12 mouse cellular contexts compared by ENCODE assay signal in the genomic region with DNA sequence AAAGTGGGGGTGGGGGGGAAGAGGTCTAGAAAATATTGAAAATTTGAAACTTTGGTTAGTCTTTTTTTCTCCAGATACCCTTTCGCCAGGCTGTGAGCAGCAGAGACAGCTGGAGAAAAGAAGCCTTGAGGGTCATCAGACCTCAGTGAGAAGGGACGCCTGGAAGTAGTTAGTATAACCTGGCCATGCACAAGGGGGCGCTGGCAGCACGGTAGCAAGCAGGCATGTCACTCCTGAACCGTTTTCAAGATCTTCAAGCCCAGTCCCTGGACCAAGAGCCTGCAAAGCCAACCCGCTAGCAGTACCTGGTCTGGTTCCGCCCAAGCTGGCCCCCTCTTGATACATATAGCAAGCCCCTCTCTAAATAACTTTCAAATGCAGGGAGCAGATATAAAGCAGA.
A peak's percentile ranks its signal among the peaks of the same experiment; 100 is the strongest.
DNase-seq lines count a peak whose midpoint lies in the region; ATAC-seq and TF ChIP-seq lines count a peak whose summit lies in the region.
"Had no signal": no experiment of that assay in that cellular context is flagged by ENCODE, and none has a peak within 500 bp of the region (broad histone marks: within the 10 kb centered on the region; RNA-seq: fewer than 3 reads in every experiment).

No protein-coding gene starts in this region.

- no peak for TF ChIP-seq POLR2A in cortical plate, adult 2 months (IDR thresholded peaks at IDR 0.05; ENCODE audit: extremely low read depth, insufficient read depth, low read length)

- WGBS in neural tube, embryonic 15.5 days, result 77% methylated on average over 7 of the region's 7 CpGs
- 77% methylated on average over 7 of the region's 7 CpGs for WGBS in hindbrain, embryonic 13.5 days

- no peaks in the 10 kb centered on the region for H3K4me1 ChIP-seq in cortical plate, adult 2 months (ENCODE audit: control insufficient read depth, insufficient read depth, low read length)
- no peaks in the 10 kb centered on the region for H3K4me1 ChIP-seq in neural tube, embryonic 15.5 days
- no peaks in the 10 kb centered on the region for H3K4me1 ChIP-seq in hindbrain, embryonic 13.5 days (replicated peaks)
- H3K4me1 ChIP-seq: neural tube, embryonic 12.5 days had no signal

- no peak overlapping the region for H3K9ac ChIP-seq in neural tube, embryonic 15.5 days (replicated peaks)
- H3K9ac ChIP-seq in hindbrain, embryonic 13.5 days, result no peak overlapping the region
- H3K9ac ChIP-seq: neural tube, embryonic 12.5 days had no signal

- no peaks in the 10 kb centered on the region for H3K27me3 ChIP-seq in neural tube, embryonic 15.5 days (replicated peaks)
- H3K27me3 ChIP-seq in hindbrain, embryonic 13.5 days, result no peaks in the 10 kb centered on the region
- H3K27me3 ChIP-seq: neural tube, embryonic 12.5 days had no signal

- H3K9me3 ChIP-seq in neural tube, embryonic 15.5 days (replicated peaks), result 0 out of 2 replicates have a peak, but pooled peaks cover 7% of the 10 kb centered on the region
- H3K9me3 ChIP-seq in hindbrain, embryonic 13.5 days, result peaks cover 7% of the 10 kb centered on the region; the same call in 1 of the 2 replicates

- H3K36me3 ChIP-seq in neural tube, embryonic 15.5 days, result no peaks in the 10 kb centered on the region
- no peaks in the 10 kb centered on the region for H3K36me3 ChIP-seq in hindbrain, embryonic 13.5 days
- H3K36me3 ChIP-seq: neural tube, embryonic 12.5 days had no signal

- no peak overlapping the region for H3K27ac ChIP-seq in left cerebral cortex, adult 2 months
- no peak overlapping the region for H3K27ac ChIP-seq in cortical plate, adult 2 months (ENCODE audit: insufficient read depth, low read length)
- H3K27ac ChIP-seq in neural tube, embryonic 15.5 days (replicated peaks), result no peak overlapping the region
- no peak overlapping the region for H3K27ac ChIP-seq in hindbrain, embryonic 13.5 days
- H3K27ac ChIP-seq: neural tube, embryonic 12.5 days had no signal

- no peak overlapping the region for H3K4me2 ChIP-seq in neural tube, embryonic 15.5 days
- no peak overlapping the region for H3K4me2 ChIP-seq in hindbrain, embryonic 13.5 days
- H3K4me2 ChIP-seq: neural tube, embryonic 12.5 days had no signal

- peak; percentile 31 for DNase-seq in cerebellum, adult 11-12 months
- DNase-seq in left cerebral cortex, adult 2 months (ENCODE audit: extremely low spot score in 1 of 2, low spot score in 2 of 2), result no peak
- no peak for DNase-seq in left cerebral cortex, adult 8-10 months (ENCODE audit: low spot score in 2 of 2)
- DNase-seq in adrenal gland, postnatal 14 days, result peak; percentile 16
- DNase-seq: B cell, adult 2 months; thymus, postnatal 36 days had no signal

- no peak overlapping the region for H3K4me3 ChIP-seq in left cerebral cortex, adult 2 months
- no peak overlapping the region for H3K4me3 ChIP-seq in cortical plate, adult 2 months (ENCODE audit: insufficient read depth, low read length)
- no peak overlapping the region for H3K4me3 ChIP-seq in neural tube, embryonic 15.5 days (replicated peaks)
- no peak overlapping the region for H3K4me3 ChIP-seq in hindbrain, embryonic 13.5 days
- H3K4me3 ChIP-seq: neural tube, embryonic 12.5 days had no signal

- peak; percentile 41 for TF ChIP-seq CTCF in left cerebral cortex, adult 2 months (IDR thresholded peaks at IDR 0.05)
- TF ChIP-seq CTCF in cortical plate, adult 2 months (IDR thresholded peaks at IDR 0.05; ENCODE audit: extremely low read depth, insufficient read depth, low read length), result peak; percentile 30; the same call in 1 of the 2 replicates

- no peak for ATAC-seq in cerebellum, adult (ENCODE audit: insufficient number of reproducible peaks, low FRiP score, low TSS enrichment)
- ATAC-seq in neural tube, embryonic 15.5 days (ENCODE audit: low FRiP score), result no peak
- ATAC-seq in hindbrain, embryonic 13.5 days (ENCODE audit: low FRiP score), result no peak
- ATAC-seq: intestine, postnatal 0 days had no signal

- intact Hi-C loops in left cerebral cortex, adult 2 months (cut with DNase I), result loop anchor here (5.0 kb wide), 1 partner anchor 89 kb away; no protein-coding TSS in a partner anchor

Comparison
In these comparisons a context has a peak if more than half of its experiments do, and no peak if none do; other contexts are left out.
1. DNase-seq: peak in cerebellum, adult 11-12 months (single experiment) and adrenal gland, postnatal 14 days (single experiment); none in left cerebral cortex, adult 2 months (0 of 2) and left cerebral cortex, adult 8-10 months (0 of 2).